Mouse (Mus musculus): ENCODE measurements around the gene B4gat1.
"Not testable (repeated sequence)": the region's sequence is repeated elsewhere in the genome, so short reads cannot be mapped to it uniquely, and the experiment has no call there.

Gene B4gat1

GRCm38 (mm10) chr19:5038709-5039156 lies at the start of gene B4gat1, which contains the start of gene AC124502.3:
TSS of gene B4gat1 (plus strand) at chr19:5038826.
TSS of gene AC124502.3 (plus strand) at chr19:5038891.
- DNase-seq (ENCODE audit: low read depth, low spot score): peak; percentile 95

- DNase-seq (ENCODE audit: low read depth, low spot score): peak; percentile 94
Measured at GRCm38 (mm10) chr19:4989013-4989412, 49.6 kb upstream of the B4gat1 start.

DNA sequence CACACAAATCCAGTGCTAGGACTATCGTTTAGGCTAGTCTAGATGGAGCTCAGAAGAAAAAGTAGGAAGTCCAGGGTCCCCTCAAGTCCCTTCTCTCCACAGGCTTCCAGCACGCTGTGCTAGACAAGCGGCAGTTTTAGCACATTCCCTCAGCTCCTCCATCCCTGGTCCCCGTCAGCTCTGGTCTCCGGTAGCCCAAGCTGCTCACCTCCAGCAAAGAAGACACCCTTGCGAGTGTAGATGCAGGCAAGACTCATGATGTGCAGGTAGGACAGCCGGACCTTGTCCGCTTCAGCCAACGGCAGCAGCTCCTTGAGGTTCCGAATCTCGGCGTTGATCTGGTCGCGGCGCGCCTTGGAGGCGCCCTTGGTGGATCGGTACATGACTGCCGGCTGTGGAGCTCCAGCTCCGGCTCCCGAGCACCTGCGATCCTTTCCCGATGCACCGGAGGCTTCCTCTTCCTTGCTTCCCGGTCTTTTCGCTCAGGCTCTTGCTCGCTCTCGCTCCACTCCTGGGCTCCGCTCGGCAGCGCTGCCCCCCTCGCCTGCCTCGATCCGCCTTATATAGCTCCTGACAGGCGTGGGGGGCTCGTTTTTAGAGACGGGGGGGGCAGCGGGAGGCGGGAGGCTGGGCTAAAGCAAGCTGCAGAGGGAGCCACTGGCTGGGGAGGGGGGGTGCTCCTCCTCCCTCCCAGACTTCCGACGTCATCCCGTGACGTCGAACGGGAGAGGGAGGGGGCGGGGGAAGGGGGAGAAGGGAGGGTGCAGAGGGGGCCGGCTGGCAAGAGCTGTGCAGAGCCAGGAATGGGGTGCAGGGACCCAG lies 49.0 kb upstream of the B4gat1 start:
- no peak for DNase-seq (ENCODE audit: low read depth, low spot score)

GRCm38 (mm10) chr19:4990256-4990625 lies 48.4 kb upstream of the B4gat1 start, which contains the start of gene Npas4:
TSS of gene Npas4 (minus strand) at chr19:4990316.
- DNase-seq (ENCODE audit: low read depth, low spot score): no peak

- no peak for DNase-seq (ENCODE audit: low read depth, low spot score)
Measured at GRCm38 (mm10) chr19:4990716-4991115, 47.9 kb upstream of the B4gat1 start.

GRCm38 (mm10) chr19:4992371-4992770 lies 46.3 kb upstream of the B4gat1 start:
- DNase-seq (ENCODE audit: low read depth, low spot score): peak; percentile 31

DNA sequence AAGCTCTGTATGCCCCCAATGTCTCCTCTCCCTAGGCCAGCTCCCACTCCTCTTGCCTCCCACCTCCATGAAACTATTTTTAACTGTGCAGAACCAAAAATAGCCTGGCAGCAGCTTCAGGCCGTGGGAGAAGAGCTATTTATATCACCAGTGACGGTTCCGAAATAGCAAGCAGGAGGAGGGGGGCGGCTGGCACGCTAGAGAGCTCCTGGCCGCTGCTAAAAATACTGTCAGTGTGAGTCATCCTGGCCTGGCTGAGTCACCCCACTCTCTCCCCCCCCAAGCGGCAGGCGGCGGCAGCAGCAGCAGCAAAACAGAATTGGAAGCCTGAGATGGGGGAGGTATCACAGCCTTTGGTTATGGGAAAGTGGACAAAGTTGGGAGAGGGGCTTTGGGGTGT lies 45.7 kb upstream of the B4gat1 start:
- no peak for DNase-seq (ENCODE audit: low read depth, low spot score)

DNA sequence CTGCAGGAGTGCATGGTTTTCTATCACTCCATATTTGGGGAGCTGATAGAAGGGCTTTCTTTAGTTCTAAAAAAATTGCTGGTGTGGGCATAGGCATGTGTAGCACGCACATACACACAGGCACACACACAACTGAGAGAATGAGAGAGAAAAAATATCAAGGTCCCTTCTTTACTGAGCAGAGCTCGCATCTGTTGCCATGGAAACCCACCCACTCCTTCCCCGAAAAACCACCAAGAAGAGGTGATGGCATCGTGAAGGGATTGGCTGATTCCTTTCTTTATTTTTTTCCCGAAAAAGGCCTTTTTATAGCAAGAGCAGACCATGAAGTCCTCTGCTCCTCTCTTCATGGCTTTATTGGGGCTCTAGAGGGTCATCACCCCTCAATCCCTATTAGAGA lies 44.6 kb upstream of the B4gat1 start:
- no peak for DNase-seq (ENCODE audit: low read depth, low spot score)

DNA sequence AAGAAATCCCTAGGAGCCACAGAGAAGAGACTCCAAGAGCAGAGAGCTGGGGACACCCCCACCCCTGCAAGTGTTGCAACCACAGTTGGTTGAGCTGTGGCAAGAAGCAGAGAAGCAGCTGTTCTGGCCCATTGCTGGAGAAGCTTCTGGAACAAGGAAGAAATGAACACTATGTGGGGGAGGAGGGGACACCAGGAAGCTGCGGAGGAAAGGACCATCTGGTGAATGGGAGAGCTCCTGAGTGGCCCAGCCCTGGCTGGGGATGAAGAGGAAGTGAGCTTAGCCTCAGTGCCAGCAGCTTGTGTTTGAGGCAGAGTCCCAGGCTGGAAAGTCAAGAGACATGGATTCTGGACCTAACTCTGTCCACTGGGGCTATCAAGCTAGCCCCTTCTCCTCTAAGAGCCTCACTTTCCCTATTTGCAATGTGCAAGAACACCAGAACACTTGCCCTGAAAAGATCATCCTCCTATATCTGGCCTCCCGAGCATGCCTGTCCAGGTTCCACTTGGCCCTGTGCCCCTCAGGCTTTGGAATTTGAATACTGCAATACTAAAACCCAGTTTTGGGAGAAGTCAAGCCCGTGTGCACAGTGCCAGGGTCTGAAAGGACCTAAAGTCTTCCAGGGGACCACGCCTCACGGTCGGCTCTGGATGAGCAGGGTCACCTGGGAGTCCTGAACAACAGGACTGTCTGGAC lies 39.0 kb upstream of the B4gat1 start:
- no peak for DNase-seq (ENCODE audit: low read depth, low spot score)

DNA sequence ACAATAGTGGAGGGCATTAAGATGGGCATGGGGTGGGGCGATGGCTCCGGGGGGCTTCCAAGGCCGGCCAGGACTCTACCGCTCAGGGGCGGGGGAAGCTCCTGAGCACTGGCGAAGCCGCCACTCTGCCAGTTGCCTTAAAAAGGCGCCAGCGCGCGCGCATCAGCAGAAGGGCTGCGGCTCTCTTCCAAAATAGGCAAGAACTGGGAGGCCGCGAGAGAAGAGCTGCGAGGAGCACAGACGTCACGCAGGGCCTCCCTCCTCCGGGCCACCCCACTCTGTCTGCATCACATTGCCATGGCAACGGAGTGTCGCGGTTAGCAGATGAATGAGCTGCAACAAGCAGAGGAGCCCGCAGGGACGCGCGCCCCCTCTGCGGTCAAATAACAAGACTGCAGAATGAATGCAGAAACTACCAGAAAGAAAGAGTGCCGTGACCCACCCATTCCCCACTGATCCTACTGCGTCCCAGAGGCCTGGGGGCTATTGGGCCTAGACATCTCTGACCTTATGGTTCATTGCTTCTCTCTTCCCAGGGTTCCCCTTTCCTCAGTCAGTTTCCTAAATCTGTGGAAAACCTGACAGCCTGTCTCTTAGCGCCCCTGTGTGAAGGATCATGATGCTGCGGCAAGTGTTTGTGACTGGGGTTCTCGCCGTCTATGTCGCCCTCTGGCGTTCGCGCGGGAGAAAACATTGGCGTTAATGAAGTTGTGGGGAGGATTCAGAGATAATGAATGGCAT lies 36.8 kb upstream of the B4gat1 start:
- DNase-seq (ENCODE audit: low read depth, low spot score): peak; percentile 93

- DNase-seq (ENCODE audit: low read depth, low spot score): not testable (repeated sequence)
Measured at GRCm38 (mm10) chr19:5003644-5004043, 35.0 kb upstream of the B4gat1 start.

- DNase-seq (ENCODE audit: low read depth, low spot score): no peak
Measured at GRCm38 (mm10) chr19:5004925-5005324, 33.7 kb upstream of the B4gat1 start.

GRCm38 (mm10) chr19:5013138-5013537 lies 25.5 kb upstream of the B4gat1 start:
- DNase-seq (ENCODE audit: low read depth, low spot score): no peak

GRCm38 (mm10) chr19:5014961-5015398 lies 23.6 kb upstream of the B4gat1 start:
- DNase-seq (ENCODE audit: low read depth, low spot score): peak; percentile 70

- DNase-seq (ENCODE audit: low read depth, low spot score): peak; percentile 34
Measured at GRCm38 (mm10) chr19:5016221-5016742, 22.3 kb upstream of the B4gat1 start.

GRCm38 (mm10) chr19:5016782-5017181 lies 21.8 kb upstream of the B4gat1 start:
- peak; percentile 86 for DNase-seq (ENCODE audit: low read depth, low spot score)

GRCm38 (mm10) chr19:5017611-5018010 lies 21.0 kb upstream of the B4gat1 start:
- no peak for DNase-seq (ENCODE audit: low read depth, low spot score)

DNA sequence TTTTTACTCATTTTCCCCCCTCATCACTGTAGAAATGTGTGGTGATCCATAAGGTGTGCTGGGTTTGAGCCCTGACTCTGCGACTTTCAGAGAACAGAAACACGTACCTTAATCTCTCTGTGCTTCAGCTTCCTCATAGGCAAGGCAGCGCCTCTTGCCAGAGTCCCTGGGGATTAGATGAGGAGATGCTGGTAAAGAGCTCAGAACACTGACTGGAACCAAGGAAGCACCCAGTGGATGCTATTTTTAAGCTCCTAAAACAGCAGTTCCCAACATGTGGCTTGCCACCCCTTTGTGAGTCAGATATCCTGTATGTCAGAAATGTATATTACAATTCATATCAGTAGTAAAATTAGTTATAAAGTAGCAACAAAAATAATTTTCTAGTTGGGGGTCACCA lies 20.4 kb upstream of the B4gat1 start:
- no peak for DNase-seq (ENCODE audit: low read depth, low spot score)

- no peak for DNase-seq (ENCODE audit: low read depth, low spot score)
Measured at GRCm38 (mm10) chr19:5021416-5021815, 17.2 kb upstream of the B4gat1 start.

DNA sequence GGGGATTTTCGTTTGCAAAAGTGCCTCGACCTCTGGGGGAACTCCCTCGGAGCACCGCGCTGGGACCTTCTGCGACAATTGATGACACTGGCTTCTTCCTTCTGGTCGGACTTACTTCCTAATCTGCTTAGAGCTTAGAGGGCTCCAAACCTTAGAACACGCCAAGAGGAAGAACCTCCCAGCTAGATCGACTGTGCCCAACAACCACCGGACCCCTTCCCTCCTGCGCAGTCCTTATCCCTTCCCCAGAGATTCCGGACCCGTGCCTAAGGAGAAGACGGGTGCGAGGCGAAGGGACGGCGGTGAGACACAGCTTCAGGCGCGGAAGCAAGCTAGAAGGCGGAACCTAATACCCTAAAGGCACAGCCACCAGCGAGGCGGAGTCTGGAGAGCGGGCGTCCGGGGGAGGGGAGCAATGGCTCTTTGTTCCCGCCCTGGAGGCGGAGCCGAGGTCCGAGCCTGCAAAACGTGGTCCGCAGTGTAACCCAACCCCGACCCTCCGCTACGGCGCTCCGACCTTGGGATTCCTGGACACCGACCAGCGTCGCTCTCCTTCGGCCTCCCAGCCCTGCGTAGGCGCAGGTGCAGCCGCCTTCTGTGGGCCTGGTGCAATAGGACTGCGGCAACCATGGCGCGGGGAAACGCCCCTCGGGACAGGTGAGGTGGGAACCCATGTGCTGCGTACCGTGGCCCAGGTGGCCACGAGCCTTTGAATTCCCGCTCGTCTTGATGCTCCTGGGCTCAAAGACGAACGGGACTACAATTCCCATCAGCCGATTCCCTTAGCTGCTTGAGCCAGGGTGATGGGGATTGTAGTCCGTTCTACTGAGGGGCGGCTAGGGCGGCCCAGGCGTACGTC lies 14.8 kb upstream of the B4gat1 start, which contains the start of gene Slc29a2:
Gene Slc29a2 (plus strand): TSS at position 240 of the 859 bp plus-strand sequence.
- DNase-seq (ENCODE audit: low read depth, low spot score): peak; percentile 94

GRCm38 (mm10) chr19:5026111-5026510 lies 12.5 kb upstream of the B4gat1 start:
- no peak for DNase-seq (ENCODE audit: low read depth, low spot score)
